Mouse (Mus musculus): ENCODE data around the gene Abcf1. TPM values are rescaled to one million over a fixed set of nuclear protein-coding genes. Genes with fewer than 3 reads are reported as not detected.

Gene Abcf1
- 100 to 1,000 TPM; 126 to 131 TPM for total RNA-seq (2023)

GRCm38 (mm10) chr17:35969418-35970389, at the start of gene Abcf1:
Abcf1 (minus strand) TSS chr17:35969761.

GRCm38 (mm10) chr17:35979401-35980362, 10.1 kb upstream of the Abcf1 start, which contains the start of the genes Gnl1 and Prr3:
Gnl1 (plus strand) TSS chr17:35979851.
Prr3 (minus strand) TSS chr17:35980236.

GRCm38 (mm10) chr17:35916297-35917142, 53.0 kb downstream of the Abcf1 start, which contains the start of the genes Mrps18b and Ppp1r10:
Mrps18b (minus strand) TSS chr17:35916389.
Ppp1r10 (plus strand) TSS chr17:35916434.

GRCm38 (mm10) chr17:35909919-35910369, 59.6 kb downstream of the Abcf1 start, which contains the start of gene Atat1:
Atat1 (minus strand) TSS chr17:35910075.

Other genes starting within 250 kb of the Abcf1 start
- gene Ier3, start 148.1 kb downstream of the Abcf1 start, total RNA-seq (2023): 10 to 100 TPM; 11.6 to 12.6 TPM
- gene Flot1, start 146.5 kb downstream of the Abcf1 start, total RNA-seq (2023): 10 to 100 TPM; 44.7 to 60.4 TPM
- 100 to 1,000 TPM; 597 to 644 TPM for gene Tubb5, start 131.5 kb downstream of the Abcf1 start, total RNA-seq (2023)
- gene Mdc1, start 128.2 kb downstream of the Abcf1 start, total RNA-seq (2023): 10 to 100 TPM; 69.1 to 70.7 TPM
- gene Nrm, start 108.4 kb downstream of the Abcf1 start, total RNA-seq (2023): 10 to 100 TPM; 17.7 to 25.2 TPM
- gene Ppp1r18, start 104.2 kb downstream of the Abcf1 start, total RNA-seq (2023): 100 to 1,000 TPM; 274 to 296 TPM
- 100 to 1,000 TPM; 115 to 129 TPM for gene Dhx16, start 89.9 kb downstream of the Abcf1 start, total RNA-seq (2023)
- 10 to 100 TPM; 26.8 to 30.6 TPM for gene 2310061I04Rik, start 72.3 kb downstream of the Abcf1 start, total RNA-seq (2023)
- gene Atat1, start 59.7 kb downstream of the Abcf1 start, total RNA-seq (2023): 10 to 100 TPM in 1 of 2 experiments, 1 to 10 TPM in 1; 8.6 to 18.5 TPM
- gene Mrps18b, start 53.4 kb downstream of the Abcf1 start, total RNA-seq (2023): 10 to 100 TPM; 56.9 to 67.4 TPM
- 100 to 1,000 TPM; 143 to 144 TPM for gene Ppp1r10, start 53.3 kb downstream of the Abcf1 start, total RNA-seq (2023)
- gene Gnl1, start 10.1 kb upstream of the Abcf1 start, total RNA-seq (2023): 10 to 100 TPM; 57.6 to 66.0 TPM
- gene Prr3, start 10.5 kb upstream of the Abcf1 start, total RNA-seq (2023): 10 to 100 TPM; 48.3 to 58.1 TPM
- gene H2-T24, start 50.8 kb upstream of the Abcf1 start, total RNA-seq (2023): 10 to 100 TPM; 23.1 to 34.7 TPM
- gene H2-T23, start 63.1 kb upstream of the Abcf1 start, total RNA-seq (2023): 100 to 1,000 TPM; 319 to 355 TPM
- gene H2-T22, start 73.0 kb upstream of the Abcf1 start, total RNA-seq (2023): 100 to 1,000 TPM; 195 to 209 TPM
- 1 to 10 TPM; 1.7 to 2.2 TPM for gene Gm6034, start 73.2 kb upstream of the Abcf1 start, total RNA-seq (2023)
- gene Gm11127, start 88.6 kb upstream of the Abcf1 start, total RNA-seq (2023): 10 to 100 TPM; 95.4 to 96.7 TPM
- gene Gm19684, start 151.9 kb upstream of the Abcf1 start, total RNA-seq (2023): 10 to 100 TPM; 13.9 to 15.9 TPM
- 10 to 100 TPM; 18.1 to 21.9 TPM for gene Gm7030, start 159.7 kb upstream of the Abcf1 start, total RNA-seq (2023)
- gene Gm8909, start 198.8 kb upstream of the Abcf1 start, total RNA-seq (2023): 1 to 10 TPM in 1 of 2 experiments, not detected in 1; 1.6 TPM
- 1 to 10 TPM in 1 of 2 experiments, under 1 TPM in 1; 0.79 to 1.4 TPM for gene H2-T3, start 220.5 kb upstream of the Abcf1 start, total RNA-seq (2023)

Data from T-cell, adult 66 days (primary cell).